In genomic region chr11:76260208-76261050, GRCm38 (mm10) we compare ENCODE assay signal across 15 mouse cellular contexts. TPM values are rescaled to one million over a fixed set of nuclear protein-coding genes. Genes with fewer than 3 reads are reported as not detected.
DNase-seq lines count a peak whose midpoint lies in the region; ATAC-seq and TF ChIP-seq lines count a peak whose summit lies in the region.
"Had no signal": no experiment of that assay in that cellular context is flagged by ENCODE, and none has a peak within 500 bp of the region (broad histone marks: within the 10 kb centered on the region; RNA-seq: fewer than 3 reads in every experiment).

No protein-coding gene starts in this region.

- no peak for TF ChIP-seq CTCF in layer of hippocampus, adult 2 months (conservative IDR thresholded peaks at IDR 0.05)

- peak in 1 of 2 experiments; percentile 17 for DNase-seq in layer of hippocampus, adult 2 months (ENCODE audit: low spot score in 2 of 2)
- DNase-seq in layer of hippocampus, postnatal 25 days (ENCODE audit: extremely low spot score in 1 of 2, low spot score in 1 of 2), result no peak
- no peak for DNase-seq in yolk sac, embryonic 10.5 days (ENCODE audit: low spot score)
- no peak for DNase-seq in urinary bladder, adult 18-20 months (ENCODE audit: low spot score in 2 of 2)
- DNase-seq: adrenal gland, postnatal 10 days; gastrocnemius, postnatal 10 days; lung, postnatal 10 days; thymus, postnatal 25 days had no signal

- H3K27me3 ChIP-seq in forebrain, embryonic 12.5 days, result no peaks in the 10 kb centered on the region
- no peaks in the 10 kb centered on the region for H3K27me3 ChIP-seq in hindbrain, embryonic 16.5 days (replicated peaks; ENCODE audit: control insufficient read depth, insufficient read depth, low read length)
- no peaks in the 10 kb centered on the region for H3K27me3 ChIP-seq in neural tube, embryonic 15.5 days (replicated peaks)
- H3K27me3 ChIP-seq: CH12.LX; heart, embryonic 12.5 days; limb, embryonic 13.5 days; Patski had no signal

- no peak overlapping the region for H3K4me2 ChIP-seq in forebrain, embryonic 12.5 days
- no peak overlapping the region for H3K4me2 ChIP-seq in hindbrain, embryonic 16.5 days (ENCODE audit: low read length)
- no peak overlapping the region for H3K4me2 ChIP-seq in neural tube, embryonic 15.5 days
- H3K4me2 ChIP-seq: heart, embryonic 12.5 days; limb, embryonic 13.5 days had no signal

- WGBS in forebrain, embryonic 12.5 days, result 30% methylated on average over 10 of the region's 10 CpGs
- 29% methylated on average over 10 of the region's 10 CpGs for WGBS in hindbrain, embryonic 16.5 days
- 38% methylated on average over 10 of the region's 10 CpGs for WGBS in neural tube, embryonic 15.5 days

- 0 out of 2 replicates have a peak, but pooled peaks have one; percentile 24 for ATAC-seq in forebrain, embryonic 12.5 days (ENCODE audit: low FRiP score)
- 0 out of 2 replicates have a peak, but pooled peaks have one; percentile 29 for ATAC-seq in hindbrain, embryonic 16.5 days
- no peak for ATAC-seq in neural tube, embryonic 15.5 days (ENCODE audit: low FRiP score)
- ATAC-seq: Patski had no signal

- no peak overlapping the region for H3K4me3 ChIP-seq in layer of hippocampus, adult 2 months
- H3K4me3 ChIP-seq in forebrain, embryonic 12.5 days (replicated peaks), result no peak overlapping the region
- H3K4me3 ChIP-seq in hindbrain, embryonic 16.5 days (ENCODE audit: low read length), result no peak overlapping the region
- H3K4me3 ChIP-seq in neural tube, embryonic 15.5 days (replicated peaks), result no peak overlapping the region
- H3K4me3 ChIP-seq: heart, embryonic 12.5 days; limb, embryonic 13.5 days had no signal

- H3K36me3 ChIP-seq in forebrain, embryonic 12.5 days (replicated peaks), result peaks cover 13% of the 10 kb centered on the region; the same call in 1 of the 2 replicates
- no peaks in the 10 kb centered on the region for H3K36me3 ChIP-seq in hindbrain, embryonic 16.5 days (ENCODE audit: control insufficient read depth, insufficient read depth, low read length)
- H3K36me3 ChIP-seq in neural tube, embryonic 15.5 days, result peaks cover 5% of the 10 kb centered on the region

- H3K4me1 ChIP-seq in forebrain, embryonic 12.5 days, result peaks cover 54% of the 10 kb centered on the region
- peaks cover 16% of the 10 kb centered on the region for H3K4me1 ChIP-seq in hindbrain, embryonic 16.5 days (ENCODE audit: control insufficient read depth, insufficient read depth, low read depth, low read length)
- peaks cover 31% of the 10 kb centered on the region for H3K4me1 ChIP-seq in neural tube, embryonic 15.5 days

- H3K27ac ChIP-seq in layer of hippocampus, adult 2 months, result peak overlapping the region; percentile 32; the same call in 1 of the 2 replicates
- H3K27ac ChIP-seq in forebrain, embryonic 12.5 days, result peak overlapping the region; percentile 38; the same call in 1 of the 2 replicates
- H3K27ac ChIP-seq in hindbrain, embryonic 16.5 days (ENCODE audit: low read depth, low read length), result peak overlapping the region; percentile 18; the same call in 1 of the 2 replicates
- 0 out of 2 replicates have a peak overlapping the region, but pooled peaks have one; percentile 11 for H3K27ac ChIP-seq in neural tube, embryonic 15.5 days (replicated peaks)
- H3K27ac ChIP-seq: limb, embryonic 13.5 days had no signal

- no peak overlapping the region for H3K9ac ChIP-seq in forebrain, embryonic 12.5 days
- H3K9ac ChIP-seq in hindbrain, embryonic 16.5 days (ENCODE audit: low read depth, low read length), result no peak overlapping the region
- H3K9ac ChIP-seq in neural tube, embryonic 15.5 days (replicated peaks), result no peak overlapping the region
- H3K9ac ChIP-seq: heart, embryonic 12.5 days; limb, embryonic 13.5 days had no signal

- H3K9me3 ChIP-seq in forebrain, embryonic 12.5 days, result no peaks in the 10 kb centered on the region
- H3K9me3 ChIP-seq in hindbrain, embryonic 16.5 days (ENCODE audit: control insufficient read depth, low read length), result no peaks in the 10 kb centered on the region
- H3K9me3 ChIP-seq in neural tube, embryonic 15.5 days (replicated peaks), result no peaks in the 10 kb centered on the region
- H3K9me3 ChIP-seq: heart, embryonic 12.5 days; limb, embryonic 13.5 days had no signal

RNA-seq across cellular contexts. Expression of gene Glod4, which starts 16.9 kb away (rescaled TPM):
- 10 to 100 TPM; 49.9 to 56.2 TPM for total RNA-seq in layer of hippocampus, adult 2 months (2021)
- 10 to 100 TPM; 51.0 to 57.8 TPM for total RNA-seq in layer of hippocampus, postnatal 25 days (2021)
- polyA plus RNA-seq in forebrain, embryonic 12.5 days (2016; fragmentation: Nextera tagmentation; extraction: Ambion mirVana), result 123 and 125 TPM in 2 replicates
- polyA plus RNA-seq in hindbrain, embryonic 16.5 days (2015; fragmentation: Nextera tagmentation; extraction: Ambion mirVana), result 118 and 125 TPM in 2 replicates
- polyA plus RNA-seq in neural tube, embryonic 15.5 days (2015; fragmentation: Nextera tagmentation; extraction: Ambion mirVana), result 112 and 123 TPM in 2 replicates

RNA-seq across cellular contexts. Expression of gene Mrm3, which starts 16.9 kb away (rescaled TPM):
- 10 to 100 TPM; 15.7 to 18.3 TPM for total RNA-seq in layer of hippocampus, adult 2 months (2021)
- 10 to 100 TPM; 17.2 to 17.4 TPM for total RNA-seq in layer of hippocampus, postnatal 25 days (2021)
- polyA plus RNA-seq in forebrain, embryonic 12.5 days (2016; fragmentation: Nextera tagmentation; extraction: Ambion mirVana), result 20.0 and 22.2 TPM in 2 replicates
- polyA plus RNA-seq in hindbrain, embryonic 16.5 days (2015; fragmentation: Nextera tagmentation; extraction: Ambion mirVana), result 25.7 and 26.1 TPM in 2 replicates
- 27.3 and 28.1 TPM in 2 replicates for polyA plus RNA-seq in neural tube, embryonic 15.5 days (2015; fragmentation: Nextera tagmentation; extraction: Ambion mirVana)

RNA-seq across cellular contexts. Expression of gene Gemin4, which starts 43.0 kb away (rescaled TPM):
- 1 to 10 TPM; 4.9 to 5.6 TPM for total RNA-seq in layer of hippocampus, adult 2 months (2021)
- 10 to 100 TPM in 1 of 2 experiments, 1 to 10 TPM in 1; 7.2 to 11.7 TPM for total RNA-seq in layer of hippocampus, postnatal 25 days (2021)
- 31.9 and 35.3 TPM in 2 replicates for polyA plus RNA-seq in forebrain, embryonic 12.5 days (2016; fragmentation: Nextera tagmentation; extraction: Ambion mirVana)
- polyA plus RNA-seq in hindbrain, embryonic 16.5 days (2015; fragmentation: Nextera tagmentation; extraction: Ambion mirVana), result 12.0 and 15.1 TPM in 2 replicates
- 13.8 and 20.1 TPM in 2 replicates for polyA plus RNA-seq in neural tube, embryonic 15.5 days (2015; fragmentation: Nextera tagmentation; extraction: Ambion mirVana)

RNA-seq across cellular contexts. Expression of gene Dbil5, which starts 43.0 kb away (rescaled TPM):
- 1 to 10 TPM in 1 of 2 experiments, under 1 TPM in 1; 0.91 to 1.6 TPM for total RNA-seq in layer of hippocampus, adult 2 months (2021)
- total RNA-seq in layer of hippocampus, postnatal 25 days (2021), result 1 to 10 TPM; 1.2 to 1.4 TPM
- polyA plus RNA-seq in forebrain, embryonic 12.5 days (2016; fragmentation: Nextera tagmentation; extraction: Ambion mirVana), result 0.37 and 0.84 TPM in 2 replicates
- polyA plus RNA-seq in hindbrain, embryonic 16.5 days (2015; fragmentation: Nextera tagmentation; extraction: Ambion mirVana), result 0.69 and 0.78 TPM in 2 replicates
- polyA plus RNA-seq in neural tube, embryonic 15.5 days (2015; fragmentation: Nextera tagmentation; extraction: Ambion mirVana), result 0.38 and 0.79 TPM in 2 replicates
- total RNA-seq: gastrocnemius, postnatal 10 days had no signal
